Mouse (Mus musculus) small intestine, adult 2 months (tissue): ENCODE data around the gene Kat6b.

ENCODE experiments used
- CTCF ChIP-seq: fragments of 200-500 bp; IDR thresholded peaks from 2 replicates; pipeline ENCODE4 v1.5.1; 2012; ENCODE audit warnings: low read depth, mild to moderate bottlenecking, control low read depth, inconsistent platforms, low read length, moderate library complexity, mixed read lengths; ENCODE audit not compliant: insufficient replicate concordance, insufficient read length; ENCODE audit errors: extremely low read depth
- POLR2A ChIP-seq: fragments of 200-500 bp; IDR thresholded peaks from 2 replicates; pipeline ENCODE4 v1.6.1; 2012; ENCODE audit warnings: low read depth, mild to moderate bottlenecking, control low read depth, inconsistent platforms, low read length, moderate library complexity

DNA sequence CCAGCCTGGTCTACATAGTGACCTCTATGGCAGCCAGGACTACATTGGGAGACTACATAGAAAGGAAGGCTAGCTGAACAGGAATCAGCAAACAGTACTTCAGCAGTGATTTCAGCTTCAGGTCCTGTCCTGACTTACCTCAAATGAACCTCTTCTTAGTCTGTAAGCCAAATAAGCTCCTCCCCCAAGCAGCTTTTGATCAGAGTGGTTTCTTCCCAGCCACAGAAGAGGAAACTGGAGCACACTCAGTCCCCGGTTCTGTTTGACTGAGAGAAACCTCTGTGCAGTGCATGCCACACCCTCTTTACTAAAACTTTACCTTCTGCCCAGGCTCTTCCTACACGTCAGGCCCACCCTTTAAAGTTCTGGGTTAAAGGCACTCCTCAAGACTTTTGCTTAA is 172.6 kb downstream of the Kat6b start:
- TF ChIP-seq POLR2A (no peak), CTCF (no peak)
